Mouse (Mus musculus): Measurements from ENCODE around the gene Rcor3. TPM values are rescaled to one million over a fixed set of nuclear protein-coding genes. Genes with fewer than 3 reads are reported as not detected.

Rcor3 gene
- total and polyA plus RNA-seq, 3 experiments, result 6.7 to 15.5 TPM; not detected in 1

- H3K36me3 ChIP-seq (ENCODE audit: control insufficient read depth in 1 of 2, insufficient read depth in 2 of 2, low read length in 2 of 2), result no peaks in the 10 kb centered on the region
- no peaks in the 10 kb centered on the region for H3K27me3 ChIP-seq (ENCODE audit: control insufficient read depth in 1 of 2, insufficient read depth in 2 of 2, low read length in 2 of 2)
- TF ChIP-seq ZKSCAN1 (IDR thresholded peaks at IDR 0.05; ENCODE audit: low read depth, low read length), result no peak
These were observed 79.0 kb downstream of the Rcor3 start for GRCm38 (mm10) chr1:192058911-192059310.

GRCm38 (mm10) chr1:192053726-192054125 lies 84.1 kb downstream of the Rcor3 start:
- Histone ChIP-seq H3K27me3 (ENCODE audit: control insufficient read depth in 1 of 2, insufficient read depth in 2 of 2, low read length in 2 of 2) (no peaks in the 10 kb centered on the region), H3K4me3 (ENCODE audit: control insufficient read depth in 1 of 2, insufficient read depth in 1 of 2, low read depth in 2 of 2, low read length in 2 of 2) (no peak overlapping the region), H3K9me3 (replicated peaks; ENCODE audit: insufficient read depth, low read length) (no peaks in the 10 kb centered on the region), H3K4me1 (ENCODE audit: control insufficient read depth in 1 of 2, insufficient read depth in 2 of 2, low read length in 2 of 2) (no peaks in the 10 kb centered on the region), H3K27ac (ENCODE audit: control insufficient read depth, low read depth, low read length) (no peak overlapping the region), H3K36me3 (ENCODE audit: control insufficient read depth in 1 of 2, insufficient read depth in 2 of 2, low read length in 2 of 2) (no peaks in the 10 kb centered on the region), H3K79me2 (ENCODE audit: control insufficient read depth, insufficient read depth, low read length, poor library complexity) (no peaks in the 10 kb centered on the region), H3K9ac (ENCODE audit: control insufficient read depth, low read depth, low read length, poor library complexity, severe bottlenecking) (no peak overlapping the region)
- no peak for DNase-seq (ENCODE audit: low read depth, low spot score)
- TF ChIP-seq JUND (IDR thresholded peaks at IDR 0.05; ENCODE audit: low read depth, low read length) (no peak), ELF1 (IDR thresholded peaks at IDR 0.05; ENCODE audit: low read depth, low read length) (no peak)

More at GRCm38 (mm10) chr1:192058911-192059310, 79.0 kb downstream of the Rcor3 start:
- H3K27ac ChIP-seq (ENCODE audit: control insufficient read depth, low read depth, low read length), result no peak overlapping the region
- H3K9ac ChIP-seq (ENCODE audit: control insufficient read depth, low read depth, low read length, poor library complexity, severe bottlenecking), result no peak overlapping the region
- no peaks in the 10 kb centered on the region for H3K79me2 ChIP-seq (ENCODE audit: control insufficient read depth, insufficient read depth, low read length, poor library complexity)
- DNase-seq (ENCODE audit: low read depth, low spot score), result no peak
- H3K4me1 ChIP-seq (ENCODE audit: control insufficient read depth in 1 of 2, insufficient read depth in 2 of 2, low read length in 2 of 2), result no peaks in the 10 kb centered on the region
- H3K4me3 ChIP-seq (ENCODE audit: control insufficient read depth in 1 of 2, insufficient read depth in 1 of 2, low read depth in 2 of 2, low read length in 2 of 2), result no peak overlapping the region
- no peaks in the 10 kb centered on the region for H3K9me3 ChIP-seq (replicated peaks; ENCODE audit: insufficient read depth, low read length)

GRCm38 (mm10) chr1:192052986-192053385 lies 84.9 kb downstream of the Rcor3 start:
- Histone ChIP-seq H3K4me3 (ENCODE audit: control insufficient read depth in 1 of 2, insufficient read depth in 1 of 2, low read depth in 2 of 2, low read length in 2 of 2) (no peak overlapping the region), H3K4me1 (ENCODE audit: control insufficient read depth in 1 of 2, insufficient read depth in 2 of 2, low read length in 2 of 2) (no peaks in the 10 kb centered on the region), H3K9ac (ENCODE audit: control insufficient read depth, low read depth, low read length, poor library complexity, severe bottlenecking) (no peak overlapping the region), H3K27me3 (ENCODE audit: control insufficient read depth in 1 of 2, insufficient read depth in 2 of 2, low read length in 2 of 2) (no peaks in the 10 kb centered on the region), H3K9me3 (replicated peaks; ENCODE audit: insufficient read depth, low read length) (no peaks in the 10 kb centered on the region), H3K79me2 (ENCODE audit: control insufficient read depth, insufficient read depth, low read length, poor library complexity) (no peaks in the 10 kb centered on the region), H3K27ac (ENCODE audit: control insufficient read depth, low read depth, low read length) (no peak overlapping the region), H3K36me3 (ENCODE audit: control insufficient read depth in 1 of 2, insufficient read depth in 2 of 2, low read length in 2 of 2) (no peaks in the 10 kb centered on the region)
- no peak for DNase-seq (ENCODE audit: low read depth, low spot score)
- no peak for TF ChIP-seq MXI1 (IDR thresholded peaks at IDR 0.05; ENCODE audit: low read depth, low read length)
- no peak for TF ChIP-seq BHLHE40 (IDR thresholded peaks at IDR 0.05; ENCODE audit: borderline replicate concordance, low read depth, low read length)
- no peak for TF ChIP-seq RAD21 (IDR thresholded peaks at IDR 0.05; ENCODE audit: low read depth, low read length)
- no peak for TF ChIP-seq MAFK (IDR thresholded peaks at IDR 0.05; ENCODE audit: borderline replicate concordance, low read depth, low read length)
- TF ChIP-seq TBP (IDR thresholded peaks at IDR 0.05; ENCODE audit: low read depth, low read length), result no peak
- TF ChIP-seq TCF12 (IDR thresholded peaks at IDR 0.05; ENCODE audit: low read depth, low read length), result no peak
- no peak for TF ChIP-seq RCOR1 (IDR thresholded peaks at IDR 0.05; ENCODE audit: low read depth, low read length)

All from MEL (cell line).